Comparison of ENCODE assay signal across 9 mouse cellular contexts in genomic region chr19:8930771-8931170, GRCm38 (mm10). TPM values are rescaled to one million over a fixed set of nuclear protein-coding genes. Genes with fewer than 3 reads are reported as not detected.
DNase-seq lines count a peak whose midpoint lies in the region; ATAC-seq and TF ChIP-seq lines count a peak whose summit lies in the region.
"Had no signal": no experiment of that assay in that cellular context is flagged by ENCODE, and none has a peak within 500 bp of the region (broad histone marks: within the 10 kb centered on the region; RNA-seq: fewer than 3 reads in every experiment).

No protein-coding gene starts in this region.

- H3K4me2 ChIP-seq in hindbrain, embryonic 16.5 days (ENCODE audit: low read length): no peak overlapping the region; the same call in 1 of the 2 replicates
- H3K4me2 ChIP-seq in CH12.LX (ENCODE audit: insufficient read depth, low read depth, poor library complexity, severe bottlenecking): peak overlapping the region; percentile 76
- H3K4me2 ChIP-seq in limb, embryonic 14.5 days (replicated peaks; ENCODE audit: low read depth, low read length, severe bottlenecking): peak overlapping the region; percentile 69

- DNase-seq in hindbrain, embryonic 10.5 days (ENCODE audit: low spot score): no peak
- DNase-seq in CH12.LX (ENCODE audit: extremely low read depth): no peak
- DNase-seq in embryonic facial prominence, embryonic 10.5 days (ENCODE audit: low spot score): no peak
- no peak for DNase-seq in limb, embryonic 14.5 days (ENCODE audit: low spot score)
- no peak for DNase-seq in cerebellum, adult 9-11 months
- DNase-seq in urinary bladder, adult 18-20 months (ENCODE audit: low spot score in 2 of 2): no peak
- DNase-seq in cerebellum, adult 9-10 months: no peak
- DNase-seq: kidney, adult 18-20 months had no signal

- no peak for TF ChIP-seq EP300 in CH12.LX (IDR thresholded peaks at IDR 0.05; ENCODE audit: low read length)

- TF ChIP-seq RAD21 in CH12.LX (IDR thresholded peaks at IDR 0.05; ENCODE audit: low read depth, low read length): no peak

- no peak for TF ChIP-seq CTCF in CH12.LX (conservative IDR thresholded peaks at IDR 0.05 in 1 of 2, IDR thresholded peaks at IDR 0.05 in 1 of 2; ENCODE audit: low read depth in 2 of 2, low read length in 2 of 2)

- dilution Hi-C loops in CH12.LX (cut with MboI; ENCODE audit: extremely low pct_ligation_motif_present, extremely low pct_unique_long_range_greater_than_20kb, low sequenced_read_pairs): no loop called here

- no peak overlapping the region for H3K27ac ChIP-seq in hindbrain, embryonic 10.5 days
- no peak overlapping the region for H3K27ac ChIP-seq in hindbrain, embryonic 16.5 days (ENCODE audit: low read depth, low read length)
- H3K27ac ChIP-seq in CH12.LX (ENCODE audit: insufficient read depth, low read depth): no peak overlapping the region
- peak overlapping the region; percentile 12; the same call in 1 of the 2 replicates for H3K27ac ChIP-seq in embryonic facial prominence, embryonic 10.5 days (replicated peaks)
- 0 out of 2 replicates have a peak overlapping the region, but pooled peaks have one; percentile 10 for H3K27ac ChIP-seq in limb, embryonic 14.5 days (replicated peaks; ENCODE audit: low read depth, low read length)

- no peaks in the 10 kb centered on the region for H3K9me3 ChIP-seq in hindbrain, embryonic 10.5 days
- H3K9me3 ChIP-seq in hindbrain, embryonic 16.5 days (ENCODE audit: control insufficient read depth, low read length): no peaks in the 10 kb centered on the region
- no peaks in the 10 kb centered on the region for H3K9me3 ChIP-seq in CH12.LX (replicated peaks; ENCODE audit: low read length)
- H3K9me3 ChIP-seq in embryonic facial prominence, embryonic 10.5 days: no peaks in the 10 kb centered on the region
- H3K9me3 ChIP-seq in limb, embryonic 14.5 days (ENCODE audit: control insufficient read depth, low read length): no peaks in the 10 kb centered on the region

- no peak overlapping the region for H3K9ac ChIP-seq in hindbrain, embryonic 16.5 days (ENCODE audit: low read depth, low read length)
- peak overlapping the region; percentile 83; the same call in 1 of the 2 replicates for H3K9ac ChIP-seq in CH12.LX (ENCODE audit: insufficient read depth, low read depth)
- peak overlapping the region; percentile 89 for H3K9ac ChIP-seq in limb, embryonic 14.5 days (ENCODE audit: low read depth, low read length, severe bottlenecking)

- in situ Hi-C loops in CH12.LX (cut with MboI; ENCODE audit: low pct_ligation_motif_present, low pct_unique_long_range_greater_than_20kb, low sequenced_read_pairs): no loop called here

- WGBS in hindbrain, embryonic 10.5 days: 84% methylated on average over 7 of the region's 7 CpGs
- WGBS in hindbrain, embryonic 16.5 days: 82% methylated on average over 7 of the region's 7 CpGs
- 79% methylated on average over 7 of the region's 7 CpGs for WGBS in embryonic facial prominence, embryonic 10.5 days
- 79% methylated on average over 7 of the region's 7 CpGs for WGBS in limb, embryonic 14.5 days

- H3K4me1 ChIP-seq in hindbrain, embryonic 10.5 days (replicated peaks): peaks cover 28% of the 10 kb centered on the region
- H3K4me1 ChIP-seq in hindbrain, embryonic 16.5 days (ENCODE audit: control insufficient read depth, insufficient read depth, low read depth, low read length): peaks cover 8% of the 10 kb centered on the region
- H3K4me1 ChIP-seq in CH12.LX (ENCODE audit: control insufficient read depth in 1 of 2, insufficient read depth in 2 of 2): peaks cover 12 to 31% of the 10 kb centered on the region in 2 experiments; a peak in 3 of 4 replicates
- H3K4me1 ChIP-seq in embryonic facial prominence, embryonic 10.5 days: peaks cover 28% of the 10 kb centered on the region
- H3K4me1 ChIP-seq in limb, embryonic 14.5 days (ENCODE audit: control insufficient read depth, insufficient read depth, low read length): peaks cover 12% of the 10 kb centered on the region

- ATAC-seq in hindbrain, embryonic 16.5 days: no peak
- ATAC-seq in limb, embryonic 14.5 days (ENCODE audit: low FRiP score, low read depth): no peak

- peak overlapping the region; percentile 81 for H3K4me3 ChIP-seq in hindbrain, embryonic 10.5 days
- H3K4me3 ChIP-seq in hindbrain, embryonic 16.5 days (ENCODE audit: low read length): no peak overlapping the region
- H3K4me3 ChIP-seq in CH12.LX (replicated peaks in 1 of 3; ENCODE audit: low read depth in 2 of 3, low read length in 2 of 3, poor library complexity in 1 of 3): peak overlapping the region in 2 of 3 experiments; percentile 80 to 89
- peak overlapping the region; percentile 89 for H3K4me3 ChIP-seq in embryonic facial prominence, embryonic 10.5 days
- H3K4me3 ChIP-seq in limb, embryonic 14.5 days (replicated peaks; ENCODE audit: low read length): peak overlapping the region; percentile 68

- H3K36me3 ChIP-seq in hindbrain, embryonic 10.5 days: peaks cover 60% of the 10 kb centered on the region
- peaks cover 11% of the 10 kb centered on the region for H3K36me3 ChIP-seq in hindbrain, embryonic 16.5 days (ENCODE audit: control insufficient read depth, insufficient read depth, low read length)
- peaks cover 40 to 78% of the 10 kb centered on the region in 2 experiments for H3K36me3 ChIP-seq in CH12.LX (replicated peaks in 1 of 2; ENCODE audit: control insufficient read depth in 1 of 2, insufficient read depth in 1 of 2, low read length in 1 of 2)
- peaks cover 66% of the 10 kb centered on the region for H3K36me3 ChIP-seq in embryonic facial prominence, embryonic 10.5 days (replicated peaks)
- H3K36me3 ChIP-seq in limb, embryonic 14.5 days (ENCODE audit: control insufficient read depth, insufficient read depth, low read length): peaks cover 61% of the 10 kb centered on the region

- no peak for TF ChIP-seq POLR2A in CH12.LX (IDR thresholded peaks at IDR 0.05; ENCODE audit: low read depth, low read length)
- no peak for TF ChIP-seq POLR2A in limb, embryonic 14.5 days (IDR thresholded peaks at IDR 0.05; ENCODE audit: borderline replicate concordance, extremely low read depth, insufficient read depth, insufficient read length)

- H3K79me2 ChIP-seq in CH12.LX (replicated peaks; ENCODE audit: control insufficient read depth, extremely low read depth, insufficient read depth, poor library complexity, severe bottlenecking): peaks cover 6% of the 10 kb centered on the region; the same call in 1 of the 2 replicates

- no peaks in the 10 kb centered on the region for H3K27me3 ChIP-seq in hindbrain, embryonic 10.5 days (ENCODE audit: insufficient read depth, poor library complexity, severe bottlenecking)
- 0 out of 2 replicates have a peak, but pooled peaks cover 2% of the 10 kb centered on the region for H3K27me3 ChIP-seq in hindbrain, embryonic 16.5 days (replicated peaks; ENCODE audit: control insufficient read depth, insufficient read depth, low read length)
- H3K27me3 ChIP-seq in CH12.LX (replicated peaks): no peaks in the 10 kb centered on the region
- H3K27me3 ChIP-seq in embryonic facial prominence, embryonic 10.5 days (replicated peaks; ENCODE audit: low read depth, poor library complexity, severe bottlenecking): no peaks in the 10 kb centered on the region
- no peaks in the 10 kb centered on the region for H3K27me3 ChIP-seq in limb, embryonic 14.5 days (ENCODE audit: control insufficient read depth, insufficient read depth, low read length)

RNA-seq across cellular contexts. Expression of gene Eml3, which starts 1.4 kb away (rescaled TPM):
- polyA plus RNA-seq in hindbrain, embryonic 10.5 days (2016; fragmentation: Nextera tagmentation; extraction: Ambion mirVana): 21.3 and 24.9 TPM in 2 replicates
- 10.3 and 11.3 TPM in 2 replicates for polyA plus RNA-seq in hindbrain, embryonic 16.5 days (2015; fragmentation: Nextera tagmentation; extraction: Ambion mirVana)
- total RNA-seq in CH12.LX (2012; rRNA removed) (33.3 and 33.6 TPM in 2 replicates), CH12.LX (2014; rRNA removed) (18.7 and 20.4 TPM in 2 replicates)
- polyA plus RNA-seq in CH12.LX (2012; ENCODE audit: insufficient read length, low read depth): 35.2 and 37.3 TPM in 2 replicates
- 28.9 and 30.1 TPM in 2 replicates for polyA plus RNA-seq in embryonic facial prominence, embryonic 10.5 days (2016; fragmentation: Nextera tagmentation; extraction: Ambion mirVana)
- 62.1 and 74.9 TPM in 2 replicates for polyA plus RNA-seq in limb, embryonic 14.5 days (2012; rRNA removed)
- 21.5 and 25.2 TPM in 2 replicates for polyA plus RNA-seq in limb, embryonic 14.5 days (2014; fragmentation: Nextera tagmentation; extraction: Ambion mirVana)

RNA-seq across cellular contexts. Expression of gene Rom1, which starts 1.6 kb away (rescaled TPM):
- polyA plus RNA-seq in hindbrain, embryonic 10.5 days (2016; fragmentation: Nextera tagmentation; extraction: Ambion mirVana): 3.4 and 4.2 TPM in 2 replicates
- 2.9 and 3.0 TPM in 2 replicates for polyA plus RNA-seq in hindbrain, embryonic 16.5 days (2015; fragmentation: Nextera tagmentation; extraction: Ambion mirVana)
- total RNA-seq in CH12.LX (2012; rRNA removed) (5.5 and 5.6 TPM in 2 replicates), CH12.LX (2014; rRNA removed) (4.2 and 4.7 TPM in 2 replicates)
- 4.8 and 4.9 TPM in 2 replicates for polyA plus RNA-seq in CH12.LX (2012; ENCODE audit: insufficient read length, low read depth)
- 3.1 and 3.8 TPM in 2 replicates for polyA plus RNA-seq in embryonic facial prominence, embryonic 10.5 days (2016; fragmentation: Nextera tagmentation; extraction: Ambion mirVana)
- polyA plus RNA-seq in limb, embryonic 14.5 days (2012; rRNA removed): 5.2 and 7.1 TPM in 2 replicates
- 2.0 and 2.4 TPM in 2 replicates for polyA plus RNA-seq in limb, embryonic 14.5 days (2014; fragmentation: Nextera tagmentation; extraction: Ambion mirVana)

RNA-seq across cellular contexts. Expression of gene B3gat3, which starts 10.6 kb away (rescaled TPM):
- 63.1 and 78.0 TPM in 2 replicates for polyA plus RNA-seq in hindbrain, embryonic 10.5 days (2016; fragmentation: Nextera tagmentation; extraction: Ambion mirVana)
- 98.3 and 99.5 TPM in 2 replicates for polyA plus RNA-seq in hindbrain, embryonic 16.5 days (2015; fragmentation: Nextera tagmentation; extraction: Ambion mirVana)
- total RNA-seq in CH12.LX (2012; rRNA removed) (49.9 and 54.8 TPM in 2 replicates), CH12.LX (2014; rRNA removed) (17.8 and 18.6 TPM in 2 replicates)
- 31.0 and 33.0 TPM in 2 replicates for polyA plus RNA-seq in CH12.LX (2012; ENCODE audit: insufficient read length, low read depth)
- polyA plus RNA-seq in embryonic facial prominence, embryonic 10.5 days (2016; fragmentation: Nextera tagmentation; extraction: Ambion mirVana): 46.7 and 47.3 TPM in 2 replicates
- polyA plus RNA-seq in limb, embryonic 14.5 days (2012; rRNA removed): 116 and 142 TPM in 2 replicates
- 39.7 and 43.0 TPM in 2 replicates for polyA plus RNA-seq in limb, embryonic 14.5 days (2014; fragmentation: Nextera tagmentation; extraction: Ambion mirVana)

RNA-seq across cellular contexts. Expression of gene Mta2, which starts 10.9 kb away (rescaled TPM):
- polyA plus RNA-seq in hindbrain, embryonic 10.5 days (2016; fragmentation: Nextera tagmentation; extraction: Ambion mirVana): 178 and 184 TPM in 2 replicates
- polyA plus RNA-seq in hindbrain, embryonic 16.5 days (2015; fragmentation: Nextera tagmentation; extraction: Ambion mirVana): 91.3 and 103 TPM in 2 replicates
- total RNA-seq in CH12.LX (2012; rRNA removed) (131 and 158 TPM in 2 replicates), CH12.LX (2014; rRNA removed) (115 and 117 TPM in 2 replicates)
- 149 and 162 TPM in 2 replicates for polyA plus RNA-seq in CH12.LX (2012; ENCODE audit: insufficient read length, low read depth)
- 212 and 216 TPM in 2 replicates for polyA plus RNA-seq in embryonic facial prominence, embryonic 10.5 days (2016; fragmentation: Nextera tagmentation; extraction: Ambion mirVana)
- 63.4 and 76.5 TPM in 2 replicates for polyA plus RNA-seq in limb, embryonic 14.5 days (2012; rRNA removed)
- polyA plus RNA-seq in limb, embryonic 14.5 days (2014; fragmentation: Nextera tagmentation; extraction: Ambion mirVana): 43.8 and 47.2 TPM in 2 replicates

RNA-seq across cellular contexts. Expression of gene Tut1, which starts 22.9 kb away (rescaled TPM):
- 39.3 and 41.2 TPM in 2 replicates for polyA plus RNA-seq in hindbrain, embryonic 10.5 days (2016; fragmentation: Nextera tagmentation; extraction: Ambion mirVana)
- 23.9 and 26.3 TPM in 2 replicates for polyA plus RNA-seq in hindbrain, embryonic 16.5 days (2015; fragmentation: Nextera tagmentation; extraction: Ambion mirVana)
- total RNA-seq in CH12.LX (2012; rRNA removed) (47.7 and 49.1 TPM in 2 replicates), CH12.LX (2014; rRNA removed) (40.4 and 41.8 TPM in 2 replicates)
- 52.9 and 54.9 TPM in 2 replicates for polyA plus RNA-seq in CH12.LX (2012; ENCODE audit: insufficient read length, low read depth)
- 45.2 and 47.8 TPM in 2 replicates for polyA plus RNA-seq in embryonic facial prominence, embryonic 10.5 days (2016; fragmentation: Nextera tagmentation; extraction: Ambion mirVana)
- 28.6 and 33.6 TPM in 2 replicates for polyA plus RNA-seq in limb, embryonic 14.5 days (2012; rRNA removed)
- 27.6 and 29.2 TPM in 2 replicates for polyA plus RNA-seq in limb, embryonic 14.5 days (2014; fragmentation: Nextera tagmentation; extraction: Ambion mirVana)

Comparison
In these comparisons a context has a peak if more than half of its experiments do, and no peak if none do; other contexts are left out.
1. H3K27ac ChIP-seq: peak in embryonic facial prominence, embryonic 10.5 days (single experiment) and limb, embryonic 14.5 days (single experiment); none in hindbrain, embryonic 10.5 days (single experiment), hindbrain, embryonic 16.5 days (single experiment) and CH12.LX (single experiment).